Mouse (Mus musculus) hindbrain, postnatal 0 days (tissue): Measurements from ENCODE around the gene Cdca4. TPM values are rescaled to one million over a fixed set of nuclear protein-coding genes. Genes with fewer than 3 reads are reported as not detected.

Experiments
- ATAC-seq: fragments of 200-750 bp; cut with Nextera tagmentation; 2 replicates; pipeline ENCODE4 v1.8.0; 2017; ENCODE audit warnings: mild to moderate bottlenecking, moderate TSS enrichment, moderate library complexity
- DNase-seq: peaks from one replicate; pipeline ENCODE4 v3.0.0-alpha.2; 2015; ENCODE audit warnings: low spot score
- H3K27ac ChIP-seq: fragments of 300-500 bp; sonication (generic); 2 replicates; pipeline ENCODE4 v1.5.1; 2014; ENCODE audit warnings: mild to moderate bottlenecking
- H3K27me3 ChIP-seq: fragments of 300-500 bp; sonication (generic); 2 replicates; pipeline ENCODE4 v1.6.1; 2014; ENCODE audit warnings: low read length, mixed read lengths; ENCODE audit not compliant: insufficient read depth
- H3K36me3 ChIP-seq: fragments of 300-500 bp; sonication (generic); 2 replicates; pipeline ENCODE4 v1.6.1; 2014; ENCODE audit warnings: low read length, mixed read lengths; ENCODE audit not compliant: insufficient read depth
- H3K4me1 ChIP-seq: fragments of 300-500 bp; sonication (generic); 2 replicates; pipeline ENCODE4 v1.6.1; 2014; ENCODE audit warnings: antibody characterized with exemption, low read length, mixed read lengths; ENCODE audit not compliant: insufficient read depth
- H3K4me2 ChIP-seq: fragments of 300-500 bp; sonication (generic); 2 replicates; pipeline ENCODE4 v1.6.1; 2014; ENCODE audit warnings: low read depth, mild to moderate bottlenecking, low read length, moderate library complexity, mixed read lengths
- H3K4me3 ChIP-seq: fragments of 300-500 bp; sonication (generic); 2 replicates; pipeline ENCODE4 v1.5.1; 2014; ENCODE audit warnings: low read length
- H3K9ac ChIP-seq: fragments of 300-500 bp; sonication (generic); replicated peaks from 2 replicates; pipeline ENCODE4 v1.6.1; 2014; ENCODE audit warnings: mild to moderate bottlenecking, low read length, moderate library complexity, mixed read lengths
- H3K9me3 ChIP-seq: fragments of 300-500 bp; sonication (generic); 2 replicates; pipeline ENCODE4 v1.6.1; 2016; ENCODE audit warnings: low read length, mixed read lengths
- CTCF ChIP-seq: IDR thresholded peaks from 2 replicates; pipeline ENCODE4 v1.5.1; 2016; ENCODE audit warnings: antibody characterized with exemption, control low read depth, low read depth
- WGBS: fragments of 180-500 bp; shearing (Covaris S2); extraction: QIAGEN DNeasy Blood & Tissue Kit; methylation state at CpG from one replicate; pipeline ENCODE4 v1.1.7; 2014; 5-methylcytosine and 5-hydroxymethylcytosine counted together
- polyA plus RNA-seq: library from polyadenylated mRNA; unstranded; fragments of >200 nt; fragmentation: Nextera tagmentation; extraction: Ambion mirVana; gene quantifications from 2 replicates; pipeline ENCODE4 v1.2.1, GENCODE M21; 2015
- total RNA-seq: library from RNA; depleted of rRNA; stranded (reverse); fragments of >200 nt; gene quantifications from 2 replicates; pipeline ENCODE4 v1.2.3, GENCODE M21; 2014; rRNA removed

Cdca4 gene
- total and polyA plus RNA-seq, 2 experiments from 2014 or later = 25.2 to 27.9 TPM

GRCm38 (mm10) chr12:112791026-112791425, 38.2 kb downstream of the Cdca4 start:
- no peak; the same call in 1 of the 2 replicates for ATAC-seq
- no peaks in the 10 kb centered on the region; the same call in 1 of the 2 replicates for H3K4me1 ChIP-seq
- DNase-seq = no peak
- 80% methylated on average over 8 of the region's 8 CpGs for WGBS
- TF ChIP-seq CTCF = no peak
- H3K9ac ChIP-seq = no peak overlapping the region
- H3K9me3 ChIP-seq = no peaks in the 10 kb centered on the region
- H3K27ac ChIP-seq = no peak overlapping the region
- H3K4me3 ChIP-seq = no peak overlapping the region
- no peaks in the 10 kb centered on the region for H3K36me3 ChIP-seq
- H3K4me2 ChIP-seq = no peak overlapping the region
- no peaks in the 10 kb centered on the region for H3K27me3 ChIP-seq

GRCm38 (mm10) chr12:112774481-112774880, 54.7 kb downstream of the Cdca4 start:
- Histone ChIP-seq H3K4me1 (no peaks in the 10 kb centered on the region), H3K4me3 (no peak overlapping the region), H3K27me3 (no peaks in the 10 kb centered on the region), H3K36me3 (no peaks in the 10 kb centered on the region), H3K9ac (no peak overlapping the region), H3K27ac (no peak overlapping the region), H3K9me3 (no peaks in the 10 kb centered on the region), H3K4me2 (no peak overlapping the region)
- ATAC-seq (no peak), DNase-seq (no peak)
- WGBS = 94% methylated on average over 10 of the region's 10 CpGs
- no peak for TF ChIP-seq CTCF

GRCm38 (mm10) chr12:112774026-112774425, 55.2 kb downstream of the Cdca4 start:
- 82% methylated on average over 6 of the region's 6 CpGs for WGBS
- no peaks in the 10 kb centered on the region for H3K27me3 ChIP-seq
- H3K4me2 ChIP-seq = no peak overlapping the region
- DNase-seq = no peak
- no peak for TF ChIP-seq CTCF
- ATAC-seq = no peak
- no peak overlapping the region for H3K27ac ChIP-seq
- H3K36me3 ChIP-seq = no peaks in the 10 kb centered on the region
- H3K4me1 ChIP-seq = no peaks in the 10 kb centered on the region
- H3K9ac ChIP-seq = no peak overlapping the region
- no peaks in the 10 kb centered on the region for H3K9me3 ChIP-seq
- H3K4me3 ChIP-seq = no peak overlapping the region

GRCm38 (mm10) chr12:112773366-112773765, 55.9 kb downstream of the Cdca4 start:
- no peak for ATAC-seq
- Histone ChIP-seq H3K27ac (no peak overlapping the region), H3K4me3 (no peak overlapping the region), H3K9ac (no peak overlapping the region), H3K9me3 (no peaks in the 10 kb centered on the region), H3K4me2 (no peak overlapping the region), H3K36me3 (no peaks in the 10 kb centered on the region), H3K27me3 (no peaks in the 10 kb centered on the region), H3K4me1 (no peaks in the 10 kb centered on the region)
- no peak for DNase-seq
- 50% methylated on average over 9 of the region's 9 CpGs for WGBS
- no peak for TF ChIP-seq CTCF

- no peak overlapping the region for H3K4me3 ChIP-seq
- no peak for ATAC-seq
- H3K9me3 ChIP-seq = no peaks in the 10 kb centered on the region
- WGBS = 92% methylated on average over 14 of the region's 14 CpGs
- DNase-seq = no peak
- no peaks in the 10 kb centered on the region for H3K36me3 ChIP-seq
- no peaks in the 10 kb centered on the region for H3K27me3 ChIP-seq
- H3K9ac ChIP-seq = no peak overlapping the region
- no peak overlapping the region for H3K4me2 ChIP-seq
- no peak for TF ChIP-seq CTCF
- H3K4me1 ChIP-seq = no peaks in the 10 kb centered on the region
- H3K27ac ChIP-seq = no peak overlapping the region
Measured at GRCm38 (mm10) chr12:112772306-112772705, 56.9 kb downstream of the Cdca4 start.

GRCm38 (mm10) chr12:112770396-112770795, 58.8 kb downstream of the Cdca4 start:
- no peaks in the 10 kb centered on the region for H3K27me3 ChIP-seq
- 75% methylated on average over 4 of the region's 4 CpGs for WGBS

More at GRCm38 (mm10) chr12:112770396-112770795, 58.8 kb downstream of the Cdca4 start:
- no peak for ATAC-seq
- no peak overlapping the region for H3K27ac ChIP-seq
- no peak for TF ChIP-seq CTCF
- no peaks in the 10 kb centered on the region for H3K36me3 ChIP-seq
- H3K4me3 ChIP-seq = no peak overlapping the region
- H3K9me3 ChIP-seq = no peaks in the 10 kb centered on the region
- no peaks in the 10 kb centered on the region for H3K4me1 ChIP-seq
- H3K9ac ChIP-seq = no peak overlapping the region
- no peak overlapping the region for H3K4me2 ChIP-seq
- DNase-seq = no peak

Other genes with a start within 250 kb of the Cdca4 start
- 5.9 and 6.3 TPM in 2 replicates for gene Inf2, start 240.6 kb downstream of the Cdca4 start, total RNA-seq
- 0.96 and 1.4 TPM in 2 replicates for gene Inf2, start 240.6 kb downstream of the Cdca4 start, polyA plus RNA-seq
- gene Adssl1, start 209.4 kb downstream of the Cdca4 start, total RNA-seq = 2.6 and 7.5 TPM in 2 replicates
- 8.4 and 9.2 TPM in 2 replicates for gene Adssl1, start 209.4 kb downstream of the Cdca4 start, polyA plus RNA-seq
- gene Siva1, start 184.7 kb downstream of the Cdca4 start, total RNA-seq = 24.1 and 34.8 TPM in 2 replicates
- gene Siva1, start 184.7 kb downstream of the Cdca4 start, polyA plus RNA-seq = 59.3 and 62.2 TPM in 2 replicates
- gene Akt1, start 154.5 kb downstream of the Cdca4 start, total RNA-seq = 179 and 197 TPM in 2 replicates
- 90.8 and 97.4 TPM in 2 replicates for gene Akt1, start 154.5 kb downstream of the Cdca4 start, polyA plus RNA-seq
- 3.3 and 12.1 TPM in 2 replicates for gene Zbtb42, start 150.6 kb downstream of the Cdca4 start, total RNA-seq
- 2.2 and 3.7 TPM in 2 replicates for gene Zbtb42, start 150.6 kb downstream of the Cdca4 start, polyA plus RNA-seq
- gene Cep170b, start 109.0 kb downstream of the Cdca4 start, total RNA-seq = 118 and 123 TPM in 2 replicates
- gene Cep170b, start 109.0 kb downstream of the Cdca4 start, polyA plus RNA-seq = 34.0 and 39.0 TPM in 2 replicates
- gene Pld4, start 68.8 kb downstream of the Cdca4 start, total RNA-seq = 10.5 and 14.5 TPM in 2 replicates
- 9.4 and 10.8 TPM in 2 replicates for gene Pld4, start 68.8 kb downstream of the Cdca4 start, polyA plus RNA-seq
- 7.7 and 12.1 TPM in 2 replicates for gene Ahnak2, start 26.8 kb downstream of the Cdca4 start, total RNA-seq
- gene Ahnak2, start 26.8 kb downstream of the Cdca4 start, polyA plus RNA-seq = 3.3 and 3.6 TPM in 2 replicates
- gene Clba1, start 20.5 kb downstream of the Cdca4 start, total RNA-seq = 16.7 and 16.9 TPM in 2 replicates
- 20.3 and 21.0 TPM in 2 replicates for gene Clba1, start 20.5 kb downstream of the Cdca4 start, polyA plus RNA-seq
- 0.10 TPM in 1 of 2 replicates, not detected in the other for gene Gpr132, start 38.8 kb upstream of the Cdca4 start, total RNA-seq
- gene Gpr132, start 38.8 kb upstream of the Cdca4 start, polyA plus RNA-seq = 0.05 TPM in 1 of 2 replicates, not detected in the other
- gene Jag2, start 100.4 kb upstream of the Cdca4 start, total RNA-seq = 63.4 and 88.4 TPM in 2 replicates
- gene Jag2, start 100.4 kb upstream of the Cdca4 start, polyA plus RNA-seq = 7.7 and 8.5 TPM in 2 replicates
- 29.0 and 29.4 TPM in 2 replicates for gene Nudt14, start 112.7 kb upstream of the Cdca4 start, total RNA-seq
- gene Nudt14, start 112.7 kb upstream of the Cdca4 start, polyA plus RNA-seq = 51.7 and 54.8 TPM in 2 replicates
- gene Btbd6, start 147.1 kb upstream of the Cdca4 start, total RNA-seq = 71.0 and 76.1 TPM in 2 replicates
- gene Btbd6, start 147.1 kb upstream of the Cdca4 start, polyA plus RNA-seq = 52.1 and 52.9 TPM in 2 replicates
- 29.4 and 32.9 TPM in 2 replicates for gene Brf1, start 171.3 kb upstream of the Cdca4 start, total RNA-seq
- 39.0 and 40.8 TPM in 2 replicates for gene Brf1, start 171.3 kb upstream of the Cdca4 start, polyA plus RNA-seq
- gene Pacs2, start 185.1 kb upstream of the Cdca4 start, total RNA-seq = 111 and 125 TPM in 2 replicates
- gene Pacs2, start 185.1 kb upstream of the Cdca4 start, polyA plus RNA-seq = 20.3 and 20.6 TPM in 2 replicates
- 0.73 and 1.8 TPM in 2 replicates for gene Tex22, start 245.1 kb upstream of the Cdca4 start, total RNA-seq
- gene Tex22, start 245.1 kb upstream of the Cdca4 start, polyA plus RNA-seq = not detected in 2 replicates